Mouse (Mus musculus) heart, adult 2 months (tissue): ENCODE measurements around the gene Retsat.

ENCODE experiments used
- CTCF ChIP-seq: fragments of 200-600 bp; IDR thresholded peaks from 2 replicates; pipeline ENCODE4 v1.8.1; 2022; ENCODE audit warnings: antibody characterized with exemption, mild to moderate bottlenecking, moderate library complexity
- POLR2A ChIP-seq: fragments of 200-500 bp; IDR thresholded peaks from 2 replicates; pipeline ENCODE4 v1.6.1; 2011; ENCODE audit warnings: mild to moderate bottlenecking, low read depth, low read length, control low read depth; ENCODE audit not compliant: insufficient read depth

- TF ChIP-seq POLR2A: no peak
- TF ChIP-seq CTCF: no peak
Measured at GRCm38 (mm10) chr6:72627276-72627675, 29.0 kb downstream of the Retsat start.
